Mouse (Mus musculus) forebrain, embryonic 16.5 days (tissue): ENCODE data around the gene Apod. TPM values are rescaled to one million over a fixed set of nuclear protein-coding genes. Genes with fewer than 3 reads are reported as not detected.

Source experiments
- ATAC-seq: fragments of 200-750 bp; cut with Nextera tagmentation; 2 replicates; pipeline ENCODE4 v1.8.0; 2017; ENCODE audit warnings: mild to moderate bottlenecking, moderate library complexity
- H3K27ac ChIP-seq: fragments of 300-500 bp; sonication (generic); 2 replicates; pipeline ENCODE4 v1.5.1; 2014; ENCODE audit warnings: low read length, control low read depth
- H3K27me3 ChIP-seq: fragments of 300-500 bp; sonication (generic); replicated peaks from 2 replicates; pipeline ENCODE4 v1.6.1; 2014; ENCODE audit warnings: low read length; ENCODE audit not compliant: control insufficient read depth, insufficient read depth
- H3K36me3 ChIP-seq: fragments of 300-500 bp; sonication (generic); 2 replicates; pipeline ENCODE4 v1.6.1; 2014; ENCODE audit not compliant: control insufficient read depth, insufficient read depth
- H3K4me1 ChIP-seq: fragments of 300-500 bp; sonication (generic); replicated peaks from 2 replicates; pipeline ENCODE4 v1.6.1; 2014; ENCODE audit warnings: low read length; ENCODE audit not compliant: control insufficient read depth, insufficient read depth
- H3K4me2 ChIP-seq: fragments of 300-500 bp; sonication (generic); 2 replicates; pipeline ENCODE4 v1.6.1; 2014; ENCODE audit warnings: mild to moderate bottlenecking, low read length, control low read depth
- H3K4me3 ChIP-seq: fragments of 300-500 bp; sonication (generic); replicated peaks from 2 replicates; pipeline ENCODE4 v1.5.1; 2014; ENCODE audit warnings: mild to moderate bottlenecking, low read length, control low read depth
- H3K9ac ChIP-seq: fragments of 300-500 bp; sonication (generic); replicated peaks from 2 replicates; pipeline ENCODE4 v1.6.1; 2014; ENCODE audit warnings: low read depth, low read length, control low read depth
- H3K9me3 ChIP-seq: fragments of 300-500 bp; sonication (generic); 2 replicates; pipeline ENCODE4 v1.6.1; 2016; ENCODE audit warnings: low read length; ENCODE audit not compliant: control insufficient read depth
- WGBS: fragments of 180-500 bp; shearing (Covaris S2); extraction: QIAGEN DNeasy Blood & Tissue Kit; methylation state at CpG from one replicate; pipeline ENCODE4 v1.1.7; 2014; 5-methylcytosine and 5-hydroxymethylcytosine counted together
- polyA plus RNA-seq: library from polyadenylated mRNA; unstranded; fragments of >200 nt; fragmentation: Nextera tagmentation; extraction: Ambion mirVana; gene quantifications from 2 replicates; pipeline ENCODE4 v1.2.1, GENCODE M21; 2015

The Apod gene
- 63.1 and 94.4 TPM in 2 replicates for polyA plus RNA-seq

GRCm38 (mm10) chr16:31314497-31315233 lies at the start of gene Apod:
Gene Apod, minus strand, starts transcription at chr16:31314808.
- no peak within 1 kb of the TSS for H3K4me3 ChIP-seq
- H3K9ac ChIP-seq: no peak within 1 kb of the TSS
- WGBS: 45% methylated on average over 9 of the region's 9 CpGs
- no peak within 1 kb of the TSS for H3K27ac ChIP-seq
- no peak for ATAC-seq
- no peaks in the 10 kb centered on the region for H3K9me3 ChIP-seq
- no peaks in the 10 kb centered on the region for H3K4me1 ChIP-seq
- H3K36me3 ChIP-seq: no peaks in the 10 kb centered on the region
- no peak within 1 kb of the TSS for H3K4me2 ChIP-seq
- no peaks in the 10 kb centered on the region for H3K27me3 ChIP-seq

DNA sequence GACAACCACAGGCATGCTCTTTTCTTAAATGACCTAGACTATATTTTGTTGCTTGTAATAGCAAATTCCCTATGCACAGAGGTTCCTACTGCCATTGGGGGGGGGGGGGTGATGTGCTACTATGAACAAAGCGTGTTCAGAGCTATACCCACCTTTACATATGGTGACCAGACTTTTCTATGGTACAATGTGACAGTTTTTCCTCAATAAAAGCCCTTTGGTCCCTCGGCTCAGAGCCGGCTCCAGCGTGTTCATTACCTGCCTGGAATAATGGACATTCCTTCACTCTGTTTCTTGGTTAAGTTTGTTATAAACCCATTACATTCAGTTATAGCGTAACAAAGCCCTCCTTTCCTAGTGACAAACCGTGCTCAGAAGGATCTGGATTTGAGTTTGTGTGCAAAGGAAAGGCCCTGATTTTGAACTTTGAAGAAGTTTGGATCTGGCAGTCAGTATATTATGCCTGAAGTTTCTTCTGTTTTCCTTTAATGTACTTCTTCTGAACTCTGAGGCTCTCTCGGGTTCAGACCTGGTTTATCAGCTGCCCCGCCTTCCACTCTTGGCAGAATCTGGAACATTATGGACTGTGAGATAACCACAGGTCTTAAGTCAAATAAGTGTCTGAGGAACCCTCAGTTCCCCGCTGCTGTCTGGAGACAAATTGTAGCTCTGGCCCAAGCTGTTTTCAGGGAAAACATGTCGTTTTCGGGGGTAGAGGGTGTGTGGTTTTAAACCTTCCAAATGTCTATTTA lies 49.3 kb upstream of the Apod start:
- WGBS: 82% methylated on average over 11 of the region's 11 CpGs
- H3K36me3 ChIP-seq: no peaks in the 10 kb centered on the region
- no peak overlapping the region for H3K27ac ChIP-seq
- ATAC-seq: no peak
- no peak overlapping the region for H3K4me3 ChIP-seq
- no peaks in the 10 kb centered on the region for H3K9me3 ChIP-seq
- H3K9ac ChIP-seq: no peak overlapping the region
- no peak overlapping the region for H3K4me2 ChIP-seq
- no peaks in the 10 kb centered on the region for H3K27me3 ChIP-seq
- no peaks in the 10 kb centered on the region; the same call in 1 of the 2 replicates for H3K4me1 ChIP-seq

DNA sequence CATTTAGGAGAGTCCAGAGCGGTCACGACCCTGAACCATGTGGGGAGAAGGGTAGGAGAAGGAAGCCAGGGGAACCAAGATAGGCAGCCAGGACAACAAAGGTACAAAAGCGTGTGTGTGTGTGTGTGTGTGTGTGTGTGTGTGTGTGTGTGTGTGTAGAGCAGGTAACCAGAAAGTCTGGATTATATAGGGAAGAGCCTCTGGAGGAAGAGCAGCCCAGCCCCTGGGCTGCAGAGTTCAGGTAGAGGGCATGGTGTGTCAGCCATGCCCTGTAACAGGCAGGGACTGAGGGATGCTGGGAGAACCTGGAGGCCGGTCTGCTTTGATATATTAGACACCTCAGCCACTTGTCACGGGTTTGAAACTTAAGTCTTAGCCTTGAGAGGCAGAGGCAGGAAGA lies 44.9 kb upstream of the Apod start:
- 72% methylated on average over 5 of the region's 5 CpGs for WGBS

DNA sequence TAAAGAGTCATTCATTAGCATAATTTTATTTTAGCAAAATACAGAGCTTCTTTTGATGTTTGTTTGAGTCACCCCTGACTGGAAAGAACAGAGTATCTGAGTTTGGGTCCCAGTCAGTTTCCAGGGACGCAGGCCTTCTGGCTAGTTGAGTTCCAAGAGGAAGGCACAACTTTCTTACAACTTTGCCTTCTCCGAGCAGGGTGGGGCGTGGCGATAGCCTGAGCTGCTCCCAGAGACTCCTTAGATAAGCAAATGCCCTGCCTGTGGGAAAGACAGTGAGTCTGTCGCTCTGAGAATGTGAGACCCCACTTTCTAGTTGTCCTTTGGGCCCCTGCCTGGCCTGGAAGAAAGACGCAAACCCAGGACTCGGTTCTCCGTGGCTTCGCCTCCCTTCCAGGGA lies 44.4 kb upstream of the Apod start:
- H3K27ac ChIP-seq: no peak overlapping the region
- no peaks in the 10 kb centered on the region for H3K36me3 ChIP-seq
- ATAC-seq: no peak
- no peak overlapping the region for H3K9ac ChIP-seq
- WGBS: 41% methylated on average over 9 of the region's 9 CpGs
- H3K4me1 ChIP-seq: peaks cover 2% of the 10 kb centered on the region; the same call in 1 of the 2 replicates
- H3K27me3 ChIP-seq: peaks cover 3% of the 10 kb centered on the region; the same call in 1 of the 2 replicates
- H3K4me2 ChIP-seq: no peak overlapping the region
- H3K9me3 ChIP-seq: no peaks in the 10 kb centered on the region
- no peak overlapping the region for H3K4me3 ChIP-seq

More for the DNA sequence above, 44.9 kb upstream of the Apod start:
- H3K27ac ChIP-seq: no peak overlapping the region
- H3K36me3 ChIP-seq: no peaks in the 10 kb centered on the region
- no peaks in the 10 kb centered on the region for H3K9me3 ChIP-seq
- no peak overlapping the region for H3K4me2 ChIP-seq
- peaks cover 2% of the 10 kb centered on the region; the same call in 1 of the 2 replicates for H3K4me1 ChIP-seq
- no peak overlapping the region for H3K4me3 ChIP-seq
- no peak for ATAC-seq
- no peaks in the 10 kb centered on the region for H3K27me3 ChIP-seq
- no peak overlapping the region for H3K9ac ChIP-seq

GRCm38 (mm10) chr16:31358576-31358975 lies 44.0 kb upstream of the Apod start:
- ATAC-seq: no peak
- Histone ChIP-seq H3K9ac (no peak overlapping the region), H3K4me3 (no peak overlapping the region), H3K9me3 (no peaks in the 10 kb centered on the region), H3K36me3 (no peaks in the 10 kb centered on the region), H3K27me3 (peaks cover 3% of the 10 kb centered on the region; the same call in 1 of the 2 replicates), H3K27ac (no peak overlapping the region), H3K4me1 (peaks cover 2% of the 10 kb centered on the region; the same call in 1 of the 2 replicates), H3K4me2 (no peak overlapping the region)
- WGBS: 34% methylated on average over 15 of the region's 15 CpGs

DNA sequence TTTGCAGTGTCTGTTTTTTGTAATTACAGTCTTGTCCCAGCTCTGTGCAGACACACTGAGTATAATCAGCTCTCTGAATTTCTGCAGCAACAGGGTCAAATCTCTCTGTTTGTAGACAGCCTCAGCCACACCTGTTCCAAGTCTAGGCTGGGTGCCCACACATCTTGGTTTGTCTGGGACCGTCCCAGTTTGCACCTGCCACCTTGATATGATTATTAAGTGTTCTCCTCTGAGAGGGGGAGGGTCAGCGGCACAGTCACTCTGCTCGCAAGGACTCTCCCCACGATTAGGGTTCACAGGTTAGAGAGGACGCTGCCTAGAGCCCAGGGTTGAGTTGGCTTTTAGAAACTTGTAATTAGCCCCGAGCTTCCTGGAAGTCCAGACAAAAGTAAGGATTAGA lies 41.3 kb upstream of the Apod start:
- ATAC-seq: no peak
- Histone ChIP-seq H3K9ac (no peak overlapping the region), H3K27me3 (peaks cover 3% of the 10 kb centered on the region), H3K4me1 (peaks cover 2% of the 10 kb centered on the region; the same call in 1 of the 2 replicates), H3K4me3 (no peak overlapping the region), H3K36me3 (no peaks in the 10 kb centered on the region), H3K9me3 (no peaks in the 10 kb centered on the region), H3K27ac (no peak overlapping the region), H3K4me2 (no peak overlapping the region)
- 65% methylated on average over 6 of the region's 6 CpGs for WGBS

- Histone ChIP-seq H3K36me3 (no peaks in the 10 kb centered on the region), H3K9ac (no peak overlapping the region), H3K4me2 (peak overlapping the region; percentile 25; the same call in 1 of the 2 replicates), H3K4me1 (0 out of 2 replicates have a peak, but pooled peaks cover 2% of the 10 kb centered on the region), H3K9me3 (no peaks in the 10 kb centered on the region), H3K27me3 (peaks cover 3% of the 10 kb centered on the region), H3K4me3 (no peak overlapping the region), H3K27ac (no peak overlapping the region)
- WGBS: 30% methylated on average over 16 of the region's 17 CpGs
- peak; percentile 69 for ATAC-seq
Observed at GRCm38 (mm10) chr16:31354341-31355329, 40.0 kb upstream of the Apod start.

GRCm38 (mm10) chr16:31352996-31353395 lies 38.4 kb upstream of the Apod start:
- Histone ChIP-seq H3K27ac (no peak overlapping the region), H3K27me3 (peaks cover 3% of the 10 kb centered on the region), H3K9ac (no peak overlapping the region), H3K9me3 (no peaks in the 10 kb centered on the region), H3K4me1 (0 out of 2 replicates have a peak, but pooled peaks cover 2% of the 10 kb centered on the region), H3K4me2 (no peak overlapping the region), H3K4me3 (no peak overlapping the region), H3K36me3 (no peaks in the 10 kb centered on the region)
- WGBS: 64% methylated on average over 4 of the region's 4 CpGs
- no peak for ATAC-seq
